Mouse (Mus musculus) kidney, postnatal 14 days (tissue): ENCODE measurements at regions not wholly inside any gene's neighbourhood (a gene's known extent, or its start where the extent isn't known, plus 50 kb on each side); places are given as distances from the start of the nearest gene placed in this dataset.
"Not testable (repeated sequence)": the region's sequence is repeated elsewhere in the genome, so short reads cannot be mapped to it uniquely, and the experiment has no call there.

Experiments
- DNase-seq: peaks from one replicate; pipeline ENCODE4 v3.0.0; 2022; ENCODE audit warnings: mixed read lengths

- DNase-seq: peak; percentile 0
Observed at GRCm38 (mm10) chrX:63991127-63991526, 160.9 kb downstream of the Gm6760 start.

GRCm38 (mm10) chrX:63972386-63972785 is 179.6 kb downstream of the Gm6760 start:
- DNase-seq: not testable (repeated sequence)
